Mouse (Mus musculus) intestine, postnatal 0 days (tissue): Measurements from ENCODE around the gene Spata5. TPM values are rescaled to one million over a fixed set of nuclear protein-coding genes. Genes with fewer than 3 reads are reported as not detected.

Experiments
- ATAC-seq: fragments of 200-750 bp; cut with Nextera tagmentation; 2 replicates; pipeline ENCODE4 v1.8.0; 2017; ENCODE audit warnings: mild to moderate bottlenecking, moderate TSS enrichment, moderate library complexity
- H3K27ac ChIP-seq: fragments of 300-500 bp; sonication (generic); 2 replicates; pipeline ENCODE4 v1.5.1; 2014; ENCODE audit warnings: mild to moderate bottlenecking, low read depth, low read length, moderate library complexity
- H3K27me3 ChIP-seq: fragments of 300-500 bp; sonication (generic); replicated peaks from 2 replicates; pipeline ENCODE4 v1.6.1; 2014; ENCODE audit warnings: low read length, mixed read lengths; ENCODE audit not compliant: control insufficient read depth, insufficient read depth
- H3K36me3 ChIP-seq: fragments of 300-500 bp; sonication (generic); 2 replicates; pipeline ENCODE4 v1.6.1; 2014; ENCODE audit warnings: mild to moderate bottlenecking, moderate library complexity; ENCODE audit not compliant: control insufficient read depth, insufficient read depth
- H3K4me1 ChIP-seq: fragments of 300-500 bp; sonication (generic); replicated peaks from 2 replicates; pipeline ENCODE4 v1.6.1; 2014; ENCODE audit warnings: antibody characterized with exemption, low read length, mixed read lengths; ENCODE audit not compliant: control insufficient read depth, insufficient read depth
- H3K4me2 ChIP-seq: fragments of 300-500 bp; sonication (generic); replicated peaks from 2 replicates; pipeline ENCODE4 v1.6.1; 2014; ENCODE audit warnings: low read depth, mild to moderate bottlenecking, moderate library complexity
- H3K4me3 ChIP-seq: fragments of 300-500 bp; sonication (generic); 2 replicates; pipeline ENCODE4 v1.5.1; 2014; ENCODE audit warnings: low read depth, low read length
- H3K9ac ChIP-seq: fragments of 300-500 bp; sonication (generic); 2 replicates; pipeline ENCODE4 v1.6.1; 2014; ENCODE audit warnings: mild to moderate bottlenecking, low read depth, low read length
- H3K9me3 ChIP-seq: fragments of 300-500 bp; sonication (generic); 2 replicates; pipeline ENCODE4 v1.6.1; 2016; ENCODE audit warnings: mixed run types; ENCODE audit not compliant: control insufficient read depth
- CTCF ChIP-seq: sonication (generic); IDR thresholded peaks from 2 replicates; pipeline ENCODE4 v1.5.1; 2016; ENCODE audit warnings: low read depth, mild to moderate bottlenecking, control low read depth, antibody characterized with exemption, moderate library complexity
- WGBS: fragments of 180-500 bp; shearing (Covaris S2); extraction: QIAGEN DNeasy Blood & Tissue Kit; methylation state at CpG from one replicate; pipeline ENCODE4 v1.1.7; 2014; 5-methylcytosine and 5-hydroxymethylcytosine counted together
- polyA plus RNA-seq: library from polyadenylated mRNA; unstranded; fragments of >200 nt; fragmentation: Nextera tagmentation; extraction: Ambion mirVana; gene quantifications from 2 replicates; pipeline ENCODE4 v1.2.1, GENCODE M21; 2015

Gene Spata5
- polyA plus RNA-seq, 1 experiment from 2014 or later: 15.9 TPM

- 0 out of 2 replicates have a peak overlapping the region, but pooled peaks have one; percentile 15 for H3K27ac ChIP-seq
- H3K4me1 ChIP-seq: no peaks in the 10 kb centered on the region
- no peak for TF ChIP-seq CTCF
- no peak overlapping the region for H3K9ac ChIP-seq
- no peaks in the 10 kb centered on the region for H3K36me3 ChIP-seq
- 57% methylated on average over 18 of the region's 18 CpGs for WGBS
- H3K4me2 ChIP-seq: no peak overlapping the region
- H3K9me3 ChIP-seq: no peaks in the 10 kb centered on the region
- no peak overlapping the region for H3K4me3 ChIP-seq
- no peak for ATAC-seq
- H3K27me3 ChIP-seq: no peaks in the 10 kb centered on the region
Observed at GRCm38 (mm10) chr3:37379930-37380881, 39.5 kb upstream of the Spata5 start.

- no peak for ATAC-seq
- Histone ChIP-seq H3K36me3 (no peaks in the 10 kb centered on the region), H3K9ac (no peak overlapping the region), H3K4me2 (no peak overlapping the region), H3K4me3 (no peak overlapping the region), H3K27ac (no peak overlapping the region), H3K4me1 (no peaks in the 10 kb centered on the region), H3K9me3 (no peaks in the 10 kb centered on the region), H3K27me3 (no peaks in the 10 kb centered on the region)
- TF ChIP-seq CTCF: no peak
- 62% methylated on average over 6 of the region's 6 CpGs for WGBS
Observed at GRCm38 (mm10) chr3:37381457-37381856, 38.2 kb upstream of the Spata5 start.

GRCm38 (mm10) chr3:37383096-37383765 lies 36.5 kb upstream of the Spata5 start:
- no peak overlapping the region for H3K4me2 ChIP-seq
- TF ChIP-seq CTCF: peak; percentile 27
- no peak for ATAC-seq
- no peak overlapping the region for H3K4me3 ChIP-seq
- H3K36me3 ChIP-seq: no peaks in the 10 kb centered on the region
- H3K9ac ChIP-seq: no peak overlapping the region
- H3K27me3 ChIP-seq: no peaks in the 10 kb centered on the region
- no peaks in the 10 kb centered on the region for H3K4me1 ChIP-seq
- 73% methylated on average over 6 of the region's 6 CpGs for WGBS
- no peaks in the 10 kb centered on the region for H3K9me3 ChIP-seq
- H3K27ac ChIP-seq: no peak overlapping the region

- Histone ChIP-seq H3K9ac (no peak overlapping the region), H3K27ac (no peak overlapping the region), H3K4me1 (no peaks in the 10 kb centered on the region), H3K9me3 (no peaks in the 10 kb centered on the region), H3K4me2 (no peak overlapping the region), H3K4me3 (no peak overlapping the region), H3K27me3 (no peaks in the 10 kb centered on the region), H3K36me3 (no peaks in the 10 kb centered on the region)
- TF ChIP-seq CTCF: no peak
- 83% methylated on average over 6 of the region's 6 CpGs for WGBS
- ATAC-seq: no peak
Observed at GRCm38 (mm10) chr3:37387310-37387709, 32.4 kb upstream of the Spata5 start.

GRCm38 (mm10) chr3:37396930-37397608 lies 22.6 kb upstream of the Spata5 start:
- H3K27ac ChIP-seq: no peak overlapping the region
- H3K4me3 ChIP-seq: no peak overlapping the region
- no peaks in the 10 kb centered on the region for H3K9me3 ChIP-seq
- H3K36me3 ChIP-seq: no peaks in the 10 kb centered on the region
- H3K27me3 ChIP-seq: no peaks in the 10 kb centered on the region
- WGBS: 96% methylated on average over 5 of the region's 5 CpGs
- TF ChIP-seq CTCF: no peak
- no peaks in the 10 kb centered on the region for H3K4me1 ChIP-seq
- ATAC-seq: no peak
- H3K4me2 ChIP-seq: no peak overlapping the region
- no peak overlapping the region for H3K9ac ChIP-seq

- H3K36me3 ChIP-seq: no peaks in the 10 kb centered on the region
- no peak overlapping the region for H3K4me2 ChIP-seq
- ATAC-seq: no peak
- no peaks in the 10 kb centered on the region for H3K9me3 ChIP-seq
- no peak overlapping the region for H3K4me3 ChIP-seq
- no peak for TF ChIP-seq CTCF
- whole genome bisulfite sequencing: 69% methylated on average over 3 of the region's 3 CpGs
- H3K4me1 ChIP-seq: no peaks in the 10 kb centered on the region
- H3K9ac ChIP-seq: no peak overlapping the region
- no peak overlapping the region for H3K27ac ChIP-seq
- no peaks in the 10 kb centered on the region for H3K27me3 ChIP-seq
Observed at GRCm38 (mm10) chr3:37397646-37398045, 22.1 kb upstream of the Spata5 start.
